In genomic region chr11:75347188-75347585, GRCm38 (mm10) we compare ENCODE assay signal across 7 mouse cellular contexts. TPM values are rescaled to one million over a fixed set of nuclear protein-coding genes. Genes with fewer than 3 reads are reported as not detected.
DNase-seq lines count a peak whose midpoint lies in the region; ATAC-seq lines count a peak whose summit lies in the region.

No protein-coding gene starts in this region.

- WGBS in forebrain, embryonic 10.5 days = 58% methylated on average over 10 of the region's 10 CpGs
- 30% methylated on average over 10 of the region's 10 CpGs for WGBS in limb, embryonic 15.5 days
- 35% methylated on average over 10 of the region's 10 CpGs for WGBS in stomach, embryonic 16.5 days

- H3K4me3 ChIP-seq in megakaryocyte, embryonic 14.5 days (replicated peaks) = peak overlapping the region; percentile 97
- peak overlapping the region; percentile 82 for H3K4me3 ChIP-seq in forebrain, embryonic 10.5 days
- H3K4me3 ChIP-seq in limb, embryonic 15.5 days = peak overlapping the region; percentile 98
- H3K4me3 ChIP-seq in stomach, embryonic 16.5 days (replicated peaks; ENCODE audit: low read length) = peak overlapping the region; percentile 74

- no peaks in the 10 kb centered on the region for H3K27me3 ChIP-seq in megakaryocyte, embryonic 14.5 days (replicated peaks)
- no peaks in the 10 kb centered on the region for H3K27me3 ChIP-seq in forebrain, embryonic 10.5 days (ENCODE audit: poor library complexity, severe bottlenecking)
- H3K27me3 ChIP-seq in limb, embryonic 15.5 days = no peaks in the 10 kb centered on the region
- no peaks in the 10 kb centered on the region for H3K27me3 ChIP-seq in stomach, embryonic 16.5 days (ENCODE audit: control insufficient read depth, insufficient read depth, low read length)

- H3K9ac ChIP-seq in limb, embryonic 15.5 days = peak overlapping the region; percentile 88
- H3K9ac ChIP-seq in stomach, embryonic 16.5 days (ENCODE audit: low read length) = peak overlapping the region; percentile 83

- DNase-seq in forebrain, embryonic 10.5 days (ENCODE audit: extremely low spot score, low spot score) = no peak
- DNase-seq in left cerebral cortex, adult 18-20 months (ENCODE audit: low spot score in 2 of 2) = no peak
- DNase-seq in adrenal gland, postnatal 10 days = no peak

- H3K36me3 ChIP-seq in megakaryocyte, embryonic 14.5 days (replicated peaks; ENCODE audit: low read length) = peaks cover 17% of the 10 kb centered on the region
- H3K36me3 ChIP-seq in forebrain, embryonic 10.5 days (replicated peaks) = peaks cover 29% of the 10 kb centered on the region
- H3K36me3 ChIP-seq in limb, embryonic 15.5 days = no peaks in the 10 kb centered on the region
- no peaks in the 10 kb centered on the region for H3K36me3 ChIP-seq in stomach, embryonic 16.5 days (ENCODE audit: control insufficient read depth, insufficient read depth, low read length)

- peaks cover 76% of the 10 kb centered on the region for H3K4me1 ChIP-seq in megakaryocyte, embryonic 14.5 days
- peaks cover 42% of the 10 kb centered on the region for H3K4me1 ChIP-seq in forebrain, embryonic 10.5 days
- H3K4me1 ChIP-seq in limb, embryonic 15.5 days = peaks cover 12% of the 10 kb centered on the region
- H3K4me1 ChIP-seq in stomach, embryonic 16.5 days (ENCODE audit: control insufficient read depth, insufficient read depth, low read length) = peaks cover 32% of the 10 kb centered on the region

- peak overlapping the region; percentile 82 for H3K4me2 ChIP-seq in limb, embryonic 15.5 days
- H3K4me2 ChIP-seq in stomach, embryonic 16.5 days (ENCODE audit: low read depth, low read length) = peak overlapping the region; percentile 83

- no peaks in the 10 kb centered on the region for H3K9me3 ChIP-seq in megakaryocyte, embryonic 14.5 days
- H3K9me3 ChIP-seq in forebrain, embryonic 10.5 days = no peaks in the 10 kb centered on the region
- H3K9me3 ChIP-seq in limb, embryonic 15.5 days = no peaks in the 10 kb centered on the region
- no peaks in the 10 kb centered on the region for H3K9me3 ChIP-seq in stomach, embryonic 16.5 days (replicated peaks; ENCODE audit: control insufficient read depth, low read length)

- ATAC-seq in megakaryocyte, adult 5-6 weeks (ENCODE audit: poor library complexity, severe bottlenecking) = no peak
- ATAC-seq in limb, embryonic 15.5 days (ENCODE audit: insufficient number of reproducible peaks, low FRiP score, low TSS enrichment, low read depth) = no peak
- no peak for ATAC-seq in stomach, embryonic 16.5 days (ENCODE audit: insufficient read depth, low FRiP score)

- H3K27ac ChIP-seq in forebrain, embryonic 10.5 days = peak overlapping the region; percentile 91; the same call in 1 of the 2 replicates
- no peak overlapping the region for H3K27ac ChIP-seq in limb, embryonic 15.5 days
- H3K27ac ChIP-seq in stomach, embryonic 16.5 days (ENCODE audit: low read length) = no peak overlapping the region; the same call in 1 of the 2 replicates

RNA-seq across cellular contexts. Expression of gene Rpa1, which starts 0.9 kb away (rescaled TPM):
- 10.0 and 11.0 TPM in 2 replicates for polyA plus RNA-seq in megakaryocyte, embryonic 14.5 days (2012; ENCODE audit: insufficient read depth, low replicate concordance)
- 37.2 and 37.6 TPM in 2 replicates for total RNA-seq in megakaryocyte, adult 5-6 weeks (2015)
- 126 and 129 TPM in 2 replicates for total RNA-seq in megakaryocyte, adult 5-6 weeks (2017)
- polyA plus RNA-seq in forebrain, embryonic 10.5 days (2016; fragmentation: Nextera tagmentation; extraction: Ambion mirVana) = 194 and 213 TPM in 2 replicates
- 101 and 102 TPM in 2 replicates for polyA plus RNA-seq in limb, embryonic 15.5 days (2015; fragmentation: Nextera tagmentation; extraction: Ambion mirVana)
- polyA plus RNA-seq in stomach, embryonic 16.5 days (2015; fragmentation: Nextera tagmentation; extraction: Ambion mirVana) = 111 and 112 TPM in 2 replicates
- total RNA-seq in left cerebral cortex, adult 18-20 months (2021) = 10 to 100 TPM; 47.2 to 49.9 TPM
- total RNA-seq in adrenal gland, postnatal 10 days (2021) = 10 to 100 TPM; 60.0 to 72.0 TPM

RNA-seq across cellular contexts. Expression of gene Smyd4, which starts 1.0 kb away (rescaled TPM):
- polyA plus RNA-seq in megakaryocyte, embryonic 14.5 days (2012; ENCODE audit: insufficient read depth, low replicate concordance) = 0.43 and 1.8 TPM in 2 replicates
- total RNA-seq in megakaryocyte, adult 5-6 weeks (2015) = 1.9 and 4.9 TPM in 2 replicates
- total RNA-seq in megakaryocyte, adult 5-6 weeks (2017) = 6.5 and 12.7 TPM in 2 replicates
- polyA plus RNA-seq in forebrain, embryonic 10.5 days (2016; fragmentation: Nextera tagmentation; extraction: Ambion mirVana) = 18.5 and 20.4 TPM in 2 replicates
- 12.8 and 13.1 TPM in 2 replicates for polyA plus RNA-seq in limb, embryonic 15.5 days (2015; fragmentation: Nextera tagmentation; extraction: Ambion mirVana)
- polyA plus RNA-seq in stomach, embryonic 16.5 days (2015; fragmentation: Nextera tagmentation; extraction: Ambion mirVana) = 8.1 and 9.8 TPM in 2 replicates
- total RNA-seq in left cerebral cortex, adult 18-20 months (2021) = 10 to 100 TPM; 13.7 to 17.5 TPM
- 1 to 10 TPM; 7.8 to 9.3 TPM for total RNA-seq in adrenal gland, postnatal 10 days (2021)
